Mouse (Mus musculus) cerebellum, postnatal 4 days (tissue): ENCODE data around the gene Isoc2a.
A peak's percentile ranks its signal among the peaks of the same experiment; 100 is the strongest.

Experiments used
- DNase-seq, 2 experiments: peaks; one replicate each; pipeline ENCODE4 v3.0.0; 2022; ENCODE audit warnings: low spot score in 2 of 2, mixed read lengths in 1 of 2

The Isoc2a gene

GRCm38 (mm10) chr7:4915669-4916416 lies 38.9 kb downstream of the Isoc2a start:
- DNase-seq, result no peak

- no peak for DNase-seq
These were observed 40.5 kb downstream of the Isoc2a start for GRCm38 (mm10) chr7:4917494-4917893.

- no peak for DNase-seq
These were observed 41.7 kb downstream of the Isoc2a start for GRCm38 (mm10) chr7:4918681-4919080.

- no peak for DNase-seq
These were observed 42.1 kb downstream of the Isoc2a start for GRCm38 (mm10) chr7:4919096-4919495.

- DNase-seq, result no peak
These were observed 43.0 kb downstream of the Isoc2a start for GRCm38 (mm10) chr7:4919971-4920370.

- no peak for DNase-seq
These were observed 43.5 kb downstream of the Isoc2a start for GRCm38 (mm10) chr7:4920496-4920895.

GRCm38 (mm10) chr7:4920976-4921823 lies 44.2 kb downstream of the Isoc2a start:
- DNase-seq, result no peak

GRCm38 (mm10) chr7:4921824-4922482 lies 45.0 kb downstream of the Isoc2a start, which contains the start of gene Nat14:
Nat14 (plus strand) TSS chr7:4922028.
- DNase-seq, result no peak

- peak; percentile 59 to 81 for DNase-seq
These were observed 45.6 kb downstream of the Isoc2a start for GRCm38 (mm10) chr7:4922508-4922907.

GRCm38 (mm10) chr7:4922931-4923565 lies 46.1 kb downstream of the Isoc2a start:
- DNase-seq, result peak; percentile 62 to 85

GRCm38 (mm10) chr7:4923586-4924364 lies 46.8 kb downstream of the Isoc2a start:
- DNase-seq, result peak in 1 of 2 experiments; percentile 60

GRCm38 (mm10) chr7:4924483-4924882 lies 47.5 kb downstream of the Isoc2a start:
- no peak for DNase-seq

- DNase-seq, result no peak
These were observed 47.9 kb downstream of the Isoc2a start for GRCm38 (mm10) chr7:4924891-4925301.

- DNase-seq, result peak in 1 of 2 experiments; percentile 51
These were observed 48.8 kb downstream of the Isoc2a start, which contains the start of gene Ssc5d for GRCm38 (mm10) chr7:4925441-4926381. Ssc5d (plus strand) TSS chr7:4925785.

- DNase-seq, result no peak
These were observed 49.9 kb downstream of the Isoc2a start for GRCm38 (mm10) chr7:4926849-4927248.

- no peak for DNase-seq
These were observed 50.8 kb downstream of the Isoc2a start for GRCm38 (mm10) chr7:4927711-4928110.

GRCm38 (mm10) chr7:4928323-4928722 lies 51.4 kb downstream of the Isoc2a start:
- no peak for DNase-seq

GRCm38 (mm10) chr7:4933103-4933502 lies 56.1 kb downstream of the Isoc2a start:
- DNase-seq, result no peak

GRCm38 (mm10) chr7:4934160-4934914 lies 57.4 kb downstream of the Isoc2a start:
- DNase-seq, result no peak
